Mouse (Mus musculus) layer of hippocampus, postnatal 36 days (tissue): ENCODE results near the gene Cyp4a29. TPM values are rescaled to one million over a fixed set of nuclear protein-coding genes. Genes with fewer than 3 reads are reported as not detected.
"Not testable (repeated sequence)": the region's sequence is repeated elsewhere in the genome, so short reads cannot be mapped to it uniquely, and the experiment has no call there.

ENCODE experiments used
- DNase-seq, 2 experiments: peaks; one replicate each; pipeline ENCODE4 v3.0.0; 2022
- total RNA-seq, 2 experiments: library from RNA; stranded (reverse); gene quantifications; 2 replicates each; pipeline ENCODE4 v1.2.3; 2021

Gene Cyp4a29
- not detected for total RNA-seq

DNA sequence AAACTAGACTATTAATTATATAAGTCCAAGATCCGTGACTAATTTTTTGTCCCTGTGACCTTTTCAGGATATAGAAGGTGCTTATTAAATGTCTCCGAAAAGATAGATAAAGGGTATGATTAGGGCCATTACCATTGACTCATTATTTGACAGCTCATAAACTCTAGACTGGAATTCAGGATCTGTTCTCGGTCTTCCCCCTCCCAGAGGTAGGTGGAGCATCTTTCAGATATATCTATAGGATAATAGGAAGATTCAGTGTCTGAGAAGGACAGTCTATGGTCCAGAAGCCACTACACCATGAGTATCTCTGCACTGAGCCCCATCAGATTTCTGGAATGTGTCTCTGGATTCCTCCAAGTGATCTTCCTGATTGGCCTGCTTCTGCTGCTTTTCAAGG, at the start of gene Cyp4a29:
Cyp4a29 (plus strand) TSS at position 301 of the 400 bp plus-strand sequence.
- DNase-seq = no peak

DNA sequence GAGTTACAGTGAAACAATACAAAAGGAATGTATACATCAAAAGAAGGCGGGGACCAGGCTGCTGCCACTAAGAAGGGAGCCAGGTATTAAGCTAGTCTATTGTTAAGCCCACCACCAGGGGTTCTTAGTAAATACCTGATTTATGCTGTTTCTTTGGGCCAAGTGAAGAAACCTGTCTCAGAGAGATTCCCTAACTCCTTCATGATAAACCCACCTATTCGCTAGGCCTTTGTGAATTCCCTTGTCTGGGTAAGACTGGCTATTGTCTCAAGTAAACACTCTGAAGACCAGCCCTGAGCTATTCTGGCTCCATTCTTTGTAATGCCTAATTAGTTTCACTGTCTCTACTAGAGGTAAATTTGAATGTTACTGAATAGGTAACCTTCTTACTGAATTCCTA, 9.0 kb upstream of the Cyp4a29 start:
- DNase-seq = not testable (repeated sequence)

DNA sequence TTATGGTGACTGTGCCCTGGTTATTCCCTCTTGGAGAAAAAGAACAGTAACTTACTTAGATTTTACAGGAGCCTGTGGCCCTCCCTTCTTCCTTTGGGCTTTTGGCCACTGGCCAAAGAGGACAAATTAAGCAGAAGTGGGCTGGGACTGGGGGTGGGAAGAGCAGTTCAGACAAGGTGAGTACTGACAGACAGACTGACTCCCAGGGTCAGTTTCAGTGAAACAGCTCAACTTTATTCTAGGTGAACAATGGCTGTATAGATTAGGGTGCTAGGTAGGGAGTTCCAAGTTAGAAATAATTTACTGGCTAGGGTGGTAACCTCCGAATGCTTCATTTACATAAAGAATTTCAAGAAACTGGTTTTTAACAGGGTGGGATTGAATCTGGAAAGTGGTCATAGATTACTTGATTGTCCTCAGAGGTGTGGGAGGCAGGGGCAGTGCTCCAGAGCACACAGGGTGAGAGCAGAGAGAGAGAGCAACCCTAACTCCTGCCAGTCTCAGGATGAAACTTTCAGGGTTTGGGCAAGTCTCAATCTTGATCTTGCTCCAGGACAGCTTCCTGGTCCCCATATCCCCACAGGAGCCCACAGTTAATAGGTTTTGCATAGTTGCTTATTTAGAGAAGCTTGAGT, 5.3 kb upstream of the Cyp4a29 start:
- DNase-seq = no peak

DNA sequence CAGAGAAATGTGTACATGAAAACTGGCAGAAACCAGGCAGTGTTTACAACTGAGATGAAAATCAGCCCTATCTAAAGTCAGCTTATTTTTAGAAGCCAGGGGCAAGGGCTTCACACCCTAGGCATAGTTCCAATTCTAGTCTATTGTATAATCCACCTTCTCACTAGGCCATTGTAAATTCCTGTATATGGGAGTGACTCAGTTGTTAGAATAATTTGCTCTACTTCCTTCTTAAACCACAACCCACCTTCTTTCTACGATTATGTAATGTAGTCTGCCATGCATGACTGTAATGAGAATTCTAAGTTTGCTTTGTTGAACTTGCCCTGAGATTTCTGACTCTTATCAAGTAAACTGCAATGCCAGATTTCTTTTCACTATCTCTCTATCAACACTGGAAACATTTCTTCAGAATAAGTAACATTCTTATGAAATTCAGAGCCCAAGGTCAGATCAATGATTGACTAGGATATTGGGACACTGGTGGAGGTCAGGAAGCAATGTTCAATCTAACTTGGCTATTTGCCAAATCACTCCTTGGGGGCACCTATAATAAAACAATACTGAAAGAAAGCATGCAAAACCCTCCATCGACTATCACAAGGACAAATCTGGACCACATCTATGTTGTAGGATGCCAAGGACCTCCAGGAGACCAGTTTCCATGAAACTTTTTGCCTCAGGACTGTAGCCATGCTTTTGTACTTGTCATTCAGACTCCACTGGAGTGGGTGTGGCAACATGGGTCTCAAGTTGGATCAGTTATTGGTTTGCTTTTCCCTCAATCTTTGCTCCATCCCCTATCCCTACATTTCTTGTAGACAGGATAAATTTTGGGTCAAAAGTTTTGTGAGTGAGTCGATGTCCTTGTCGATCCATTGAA, 23.0 kb downstream of the Cyp4a29 start:
- not testable (repeated sequence) for DNase-seq

DNA sequence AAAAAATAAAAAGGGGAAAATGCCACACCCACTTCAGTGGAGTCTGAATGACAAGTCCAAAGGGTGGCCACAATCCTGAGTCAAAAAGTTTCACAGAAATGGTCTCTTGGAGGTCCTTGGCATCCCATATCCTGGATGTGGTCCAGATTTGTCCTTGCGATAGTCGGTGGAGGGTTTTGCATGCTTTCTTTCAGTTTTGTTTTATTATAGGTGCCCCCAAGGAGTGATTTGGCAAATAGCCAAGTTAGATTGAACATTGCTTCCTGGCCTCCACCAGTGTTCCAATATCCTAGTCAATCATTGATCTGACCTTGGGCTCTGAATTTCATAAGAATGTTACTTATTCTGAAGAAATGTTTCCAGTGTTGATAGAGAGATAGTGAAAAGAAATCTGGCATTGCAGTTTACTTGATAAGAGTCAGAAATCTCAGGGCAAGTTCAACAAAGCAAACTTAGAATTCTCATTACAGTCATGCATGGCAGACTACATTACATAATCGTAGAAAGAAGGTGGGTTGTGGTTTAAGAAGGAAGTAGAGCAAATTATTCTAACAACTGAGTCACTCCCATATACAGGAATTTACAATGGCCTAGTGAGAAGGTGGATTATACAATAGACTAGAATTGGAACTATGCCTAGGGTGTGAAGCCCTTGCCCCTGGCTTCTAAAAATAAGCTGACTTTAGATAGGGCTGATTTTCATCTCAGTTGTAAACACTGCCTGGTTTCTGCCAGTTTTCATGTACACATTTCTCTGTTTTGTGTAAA, 36.5 kb downstream of the Cyp4a29 start:
- DNase-seq = not testable (repeated sequence)

DNA sequence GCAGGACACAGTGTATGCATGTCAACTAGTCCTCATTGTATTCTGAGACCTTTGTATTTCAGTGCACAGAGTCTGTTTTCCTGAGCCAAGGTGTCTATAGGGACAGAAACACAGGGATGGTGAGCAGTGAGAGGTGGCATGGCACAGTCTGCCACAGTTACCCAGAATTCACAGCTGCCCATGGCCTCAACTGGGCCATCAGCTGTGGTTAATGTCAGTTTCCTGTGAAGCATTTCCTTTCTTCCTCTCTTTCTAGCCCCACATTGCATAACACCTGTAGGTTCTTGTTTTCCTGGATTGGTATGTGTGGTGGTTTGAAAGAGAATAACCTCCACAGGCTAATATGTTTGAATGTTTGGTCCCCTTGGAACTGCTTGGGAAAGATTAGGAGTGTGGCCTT, 38.5 kb downstream of the Cyp4a29 start:
- DNase-seq = no peak

DNA sequence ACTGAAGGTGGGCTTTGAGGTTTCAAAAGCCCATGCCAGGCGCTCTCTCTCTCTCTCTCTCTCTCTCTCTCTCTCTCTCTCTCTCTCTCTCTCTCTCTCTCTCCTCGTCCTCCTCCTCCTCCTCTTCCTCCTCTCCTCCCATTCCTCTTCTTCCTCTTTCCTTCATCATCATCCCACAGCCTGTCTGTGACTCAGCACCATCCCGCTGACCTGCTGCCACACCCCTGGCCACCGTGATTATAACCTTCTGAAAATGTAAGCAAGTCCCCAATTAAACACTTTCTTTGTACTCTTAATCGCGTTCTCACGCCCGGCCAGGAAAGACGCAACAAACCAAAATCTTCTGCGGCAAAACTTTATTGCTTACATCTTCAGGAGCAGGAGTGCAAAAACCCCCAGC, 38.9 kb downstream of the Cyp4a29 start:
- DNase-seq = not testable (repeated sequence)

DNA sequence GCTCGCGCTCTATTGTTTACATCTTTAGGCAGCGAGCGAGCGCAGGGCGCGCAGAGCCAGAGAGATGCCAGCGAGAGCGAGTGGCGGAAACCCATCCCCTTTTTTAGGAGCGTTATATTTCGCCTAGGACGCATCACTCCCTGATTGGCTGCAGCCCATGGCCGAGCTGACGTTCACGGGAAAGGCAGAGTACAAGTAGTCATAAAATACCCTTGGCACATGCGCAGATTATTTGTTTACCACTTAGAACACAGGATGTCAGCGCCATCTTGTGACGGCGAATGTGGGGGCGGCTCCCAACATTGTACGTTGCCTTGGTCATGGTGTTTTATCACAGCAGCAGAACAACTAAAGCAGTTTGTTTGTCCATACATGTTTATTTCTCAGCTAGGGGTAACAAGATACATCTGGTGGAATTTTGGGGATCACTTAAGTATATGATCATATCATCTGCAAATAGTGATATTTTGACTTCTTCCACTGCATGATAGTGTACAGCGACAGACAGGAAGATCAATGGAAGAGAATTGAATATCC, 39.4 kb downstream of the Cyp4a29 start:
- DNase-seq = not testable (repeated sequence)

DNA sequence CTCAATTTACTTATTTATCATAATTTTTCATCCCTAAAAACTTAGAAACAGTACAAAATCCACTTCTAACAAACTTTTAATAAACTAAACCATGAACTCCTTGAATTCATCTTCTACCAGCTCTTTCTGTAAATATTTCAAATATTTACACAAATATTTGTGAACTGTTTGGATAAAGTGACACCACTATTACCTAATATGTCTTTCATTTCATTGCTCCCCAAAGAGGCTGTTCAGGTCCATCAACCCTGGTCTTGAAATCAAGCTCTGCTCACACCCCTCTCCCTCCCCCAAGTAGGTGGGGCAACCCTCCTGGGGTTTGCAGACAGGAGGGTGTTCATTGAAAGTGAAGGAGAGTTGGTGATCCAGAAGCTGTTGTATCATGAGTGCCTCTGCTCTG, 56.9 kb downstream of the Cyp4a29 start, which contains the start of gene Cyp4a12a:
Cyp4a12a (plus strand) TSS at position 301 of the 400 bp plus-strand sequence.
- DNase-seq = not testable (repeated sequence)

Other genes starting within 250 kb of the Cyp4a29 start
- gene Stil, start 241.9 kb upstream of the Cyp4a29 start, total RNA-seq = under 1 TPM; 0.33 to 0.35 TPM
- 1 to 10 TPM; 1.1 to 1.3 TPM for gene Tal1, start 185.7 kb upstream of the Cyp4a29 start, total RNA-seq
- gene Pdzk1ip1, start 153.4 kb upstream of the Cyp4a29 start, total RNA-seq = under 1 TPM in 1 of 2 experiments, not detected in 1; 0.75 TPM
- gene Cyp4x1, start 107.8 kb upstream of the Cyp4a29 start, total RNA-seq = 1 to 10 TPM; 7.0 to 7.2 TPM
- gene Cyp4a12a, start 57.0 kb downstream of the Cyp4a29 start, total RNA-seq = not detected
- gene Cyp4a12b, start 169.5 kb downstream of the Cyp4a29 start, total RNA-seq = not detected
- gene Cyp4a30b, start 210.5 kb downstream of the Cyp4a29 start, total RNA-seq = not detected